Mouse (Mus musculus): Measurements from ENCODE around the gene Tub.
A peak's percentile ranks its signal among the peaks of the same experiment; 100 is the strongest.

Gene Tub

GRCm38 (mm10) chr7:108985934-108986708 is 36.0 kb downstream of the Tub start:
- no peak for DNase-seq (ENCODE audit: low read depth, low spot score)

- DNase-seq (ENCODE audit: low read depth, low spot score) = no peak
These were observed 41.1 kb downstream of the Tub start for GRCm38 (mm10) chr7:108991207-108991606.

GRCm38 (mm10) chr7:108993230-108993629 is 43.1 kb downstream of the Tub start:
- DNase-seq (ENCODE audit: low read depth, low spot score) = no peak

- no peak for DNase-seq (ENCODE audit: low read depth, low spot score)
These were observed 43.7 kb downstream of the Tub start for GRCm38 (mm10) chr7:108993881-108994291.

GRCm38 (mm10) chr7:108996156-108996555 is 46.0 kb downstream of the Tub start:
- DNase-seq (ENCODE audit: low read depth, low spot score) = no peak

GRCm38 (mm10) chr7:109000315-109000954 is 50.3 kb downstream of the Tub start:
- peak; percentile 17 for DNase-seq (ENCODE audit: low read depth, low spot score)

- no peak for DNase-seq (ENCODE audit: low read depth, low spot score)
These were observed 51.8 kb downstream of the Tub start for GRCm38 (mm10) chr7:109001971-109002370.

- DNase-seq (ENCODE audit: low read depth, low spot score) = peak; percentile 46
These were observed 53.5 kb downstream of the Tub start for GRCm38 (mm10) chr7:109003653-109004052.

- DNase-seq (ENCODE audit: low read depth, low spot score) = no peak
These were observed 59.1 kb downstream of the Tub start for GRCm38 (mm10) chr7:109009260-109009659.

- DNase-seq (ENCODE audit: low read depth, low spot score) = peak; percentile 16
These were observed 60.8 kb downstream of the Tub start for GRCm38 (mm10) chr7:109010720-109011595.

- no peak for DNase-seq (ENCODE audit: low read depth, low spot score)
These were observed 61.5 kb downstream of the Tub start for GRCm38 (mm10) chr7:109011596-109012180.

GRCm38 (mm10) chr7:109012575-109012974 is 62.4 kb downstream of the Tub start:
- no peak for DNase-seq (ENCODE audit: low read depth, low spot score)

- DNase-seq (ENCODE audit: low read depth, low spot score) = no peak
These were observed 63.0 kb downstream of the Tub start for GRCm38 (mm10) chr7:109012998-109013625.

- no peak for DNase-seq (ENCODE audit: low read depth, low spot score)
These were observed 64.7 kb downstream of the Tub start for GRCm38 (mm10) chr7:109014851-109015250.

- no peak for DNase-seq (ENCODE audit: low read depth, low spot score)
These were observed 66.3 kb downstream of the Tub start for GRCm38 (mm10) chr7:109016378-109016923.

- no peak for DNase-seq (ENCODE audit: low read depth, low spot score)
These were observed 69.1 kb downstream of the Tub start for GRCm38 (mm10) chr7:109019243-109019642.

- DNase-seq (ENCODE audit: low read depth, low spot score) = peak; percentile 60
These were observed 71.3 kb downstream of the Tub start for GRCm38 (mm10) chr7:109021428-109021827.

- no peak for DNase-seq (ENCODE audit: low read depth, low spot score)
These were observed 75.6 kb downstream of the Tub start for GRCm38 (mm10) chr7:109025743-109026142.

GRCm38 (mm10) chr7:109026976-109027375 is 76.8 kb downstream of the Tub start:
- no peak for DNase-seq (ENCODE audit: low read depth, low spot score)

GRCm38 (mm10) chr7:109027721-109028120 is 77.6 kb downstream of the Tub start:
- no peak for DNase-seq (ENCODE audit: low read depth, low spot score)

GRCm38 (mm10) chr7:109028204-109028603 is 78.1 kb downstream of the Tub start:
- DNase-seq (ENCODE audit: low read depth, low spot score) = peak; percentile 60
